Mouse (Mus musculus): ENCODE data around the gene Synj1.

Gene Synj1

GRCm38 (mm10) chr16:90946977-90947376 is 64.1 kb downstream of the Synj1 start:
- no peak for DNase-seq (ENCODE audit: low spot score in 2 of 2)

- no peak for DNase-seq (ENCODE audit: low spot score in 2 of 2)
Measured at GRCm38 (mm10) chr16:90941246-90941645, 69.9 kb downstream of the Synj1 start.

- peak; percentile 88 to 89 for DNase-seq (ENCODE audit: low spot score in 2 of 2)
Measured at GRCm38 (mm10) chr16:90934687-90935328, 76.3 kb downstream of the Synj1 start, which contains the start of gene Cfap298. Gene Cfap298 (minus strand): TSS chr16:90935114.

GRCm38 (mm10) chr16:90934193-90934686 is 76.9 kb downstream of the Synj1 start:
- no peak for DNase-seq (ENCODE audit: low spot score in 2 of 2)

- no peak for DNase-seq (ENCODE audit: low spot score in 2 of 2)
Measured at GRCm38 (mm10) chr16:90933534-90934176, 77.5 kb downstream of the Synj1 start.

- no peak for DNase-seq (ENCODE audit: low spot score in 2 of 2)
Measured at GRCm38 (mm10) chr16:90927446-90927845, 83.7 kb downstream of the Synj1 start.

GRCm38 (mm10) chr16:90925461-90925860 is 85.6 kb downstream of the Synj1 start:
- peak; percentile 24 to 68 for DNase-seq (ENCODE audit: low spot score in 2 of 2)

GRCm38 (mm10) chr16:90924606-90925370 is 86.3 kb downstream of the Synj1 start:
- DNase-seq (ENCODE audit: low spot score in 2 of 2): peak in 1 of 2 experiments; percentile 30

- no peak for DNase-seq (ENCODE audit: low spot score in 2 of 2)
Measured at GRCm38 (mm10) chr16:90921471-90922159, 89.5 kb downstream of the Synj1 start.

GRCm38 (mm10) chr16:90917156-90917555 is 94.0 kb downstream of the Synj1 start:
- no peak for DNase-seq (ENCODE audit: low spot score in 2 of 2)

- DNase-seq (ENCODE audit: low spot score in 2 of 2): no peak
Measured at GRCm38 (mm10) chr16:90916040-90916481, 95.0 kb downstream of the Synj1 start.

- no peak for DNase-seq (ENCODE audit: low spot score in 2 of 2)
Measured at GRCm38 (mm10) chr16:90911766-90912165, 99.3 kb downstream of the Synj1 start.

GRCm38 (mm10) chr16:90910855-90911533 is 100.1 kb downstream of the Synj1 start:
- DNase-seq (ENCODE audit: low spot score in 2 of 2): no peak

GRCm38 (mm10) chr16:90907250-90907649 is 103.9 kb downstream of the Synj1 start:
- DNase-seq (ENCODE audit: low spot score in 2 of 2): no peak

- DNase-seq (ENCODE audit: low spot score in 2 of 2): no peak
Measured at GRCm38 (mm10) chr16:90903300-90903699, 107.8 kb downstream of the Synj1 start.

- DNase-seq (ENCODE audit: low spot score in 2 of 2): no peak
Measured at GRCm38 (mm10) chr16:90901364-90901763, 109.7 kb downstream of the Synj1 start.

GRCm38 (mm10) chr16:90899498-90899897 is 111.6 kb downstream of the Synj1 start:
- DNase-seq (ENCODE audit: low spot score in 2 of 2): no peak

GRCm38 (mm10) chr16:90897651-90898050 is 113.5 kb downstream of the Synj1 start:
- no peak for DNase-seq (ENCODE audit: low spot score in 2 of 2)

GRCm38 (mm10) chr16:90893792-90894191 is 117.3 kb downstream of the Synj1 start:
- no peak for DNase-seq (ENCODE audit: low spot score in 2 of 2)

- DNase-seq (ENCODE audit: low spot score in 2 of 2): no peak
Measured at GRCm38 (mm10) chr16:90893019-90893418, 118.1 kb downstream of the Synj1 start.

- no peak for DNase-seq (ENCODE audit: low spot score in 2 of 2)
Measured at GRCm38 (mm10) chr16:90892081-90892480, 119.0 kb downstream of the Synj1 start.
